ENCODE assay signal across 26 mouse cellular contexts in genomic region chr5:146349183-146349582, GRCm38 (mm10). TPM values are rescaled to one million over a fixed set of nuclear protein-coding genes. Genes with fewer than 3 reads are reported as not detected.
DNase-seq lines count a peak whose midpoint lies in the region; ATAC-seq lines count a peak whose summit lies in the region.
"Had no signal": no experiment of that assay in that cellular context is flagged by ENCODE, and none has a peak within 500 bp of the region (broad histone marks: within the 10 kb centered on the region; RNA-seq: fewer than 3 reads in every experiment).

No protein-coding gene starts in this region.

- DNase-seq in cerebellum, postnatal 4 days (ENCODE audit: low spot score in 2 of 2) = no peak
- peak; percentile 6 for DNase-seq in midbrain, embryonic 11.5 days (ENCODE audit: low spot score, missing footprints)
- no peak for DNase-seq in midbrain, embryonic 10.5 days (ENCODE audit: low spot score)
- DNase-seq in cerebellum, adult 9-11 months = peak; percentile 58
- no peak for DNase-seq in kidney, postnatal 4 days
- no peak for DNase-seq in adrenal gland, adult 8-10 months
- DNase-seq: adrenal gland, postnatal 25 days; gastrocnemius, postnatal 14 days; heart, adult 2 months; heart, postnatal 14 days; kidney, adult 8-10 months; kidney, postnatal 10 days; liver; lung, postnatal 4 days had no signal

- ATAC-seq in cerebellum, adult (ENCODE audit: insufficient number of reproducible peaks, low FRiP score, low TSS enrichment) = peak; percentile 26; the same call in 1 of the 2 replicates
- ATAC-seq in midbrain, embryonic 11.5 days (ENCODE audit: low FRiP score) = no peak
- ATAC-seq in inflammation-experienced regulatory T-cells, adult 6 months = no peak
- ATAC-seq: forebrain, embryonic 15.5 days; intestine, embryonic 15.5 days; midbrain, embryonic 16.5 days had no signal

- no peaks in the 10 kb centered on the region for H3K9me3 ChIP-seq in midbrain, embryonic 11.5 days (ENCODE audit: control insufficient read depth, low read length)
- H3K9me3 ChIP-seq in midbrain, embryonic 10.5 days (replicated peaks) = no peaks in the 10 kb centered on the region
- H3K9me3 ChIP-seq: embryonic facial prominence, embryonic 15.5 days; forebrain, embryonic 15.5 days; heart, embryonic 13.5 days; intestine, embryonic 15.5 days; limb, embryonic 10.5 days; stomach, embryonic 15.5 days had no signal

- no peaks in the 10 kb centered on the region for H3K4me1 ChIP-seq in midbrain, embryonic 11.5 days (ENCODE audit: control insufficient read depth, insufficient read depth, low read length)
- no peaks in the 10 kb centered on the region for H3K4me1 ChIP-seq in midbrain, embryonic 10.5 days
- H3K4me1 ChIP-seq: embryonic facial prominence, embryonic 15.5 days; forebrain, embryonic 15.5 days; heart, embryonic 13.5 days; intestine, embryonic 15.5 days; limb, embryonic 10.5 days; stomach, embryonic 15.5 days had no signal

- no peaks in the 10 kb centered on the region for H3K36me3 ChIP-seq in midbrain, embryonic 11.5 days (ENCODE audit: control insufficient read depth, insufficient read depth, low read length)
- H3K36me3 ChIP-seq in midbrain, embryonic 10.5 days = no peaks in the 10 kb centered on the region
- H3K36me3 ChIP-seq: embryonic facial prominence, embryonic 15.5 days; forebrain, embryonic 15.5 days; heart, embryonic 13.5 days; intestine, embryonic 15.5 days; limb, embryonic 10.5 days; stomach, embryonic 15.5 days had no signal

- no peak overlapping the region for H3K9ac ChIP-seq in midbrain, embryonic 11.5 days (ENCODE audit: low read length)
- H3K9ac ChIP-seq: embryonic facial prominence, embryonic 15.5 days; forebrain, embryonic 15.5 days; heart, embryonic 13.5 days; hindbrain, embryonic 14.5 days; intestine, embryonic 15.5 days; stomach, embryonic 15.5 days had no signal

- H3K27me3 ChIP-seq in midbrain, embryonic 11.5 days (ENCODE audit: control insufficient read depth, insufficient read depth, low read length) = no peaks in the 10 kb centered on the region
- H3K27me3 ChIP-seq in midbrain, embryonic 10.5 days (ENCODE audit: low read depth, poor library complexity, severe bottlenecking) = no peaks in the 10 kb centered on the region
- H3K27me3 ChIP-seq: embryonic facial prominence, embryonic 15.5 days; forebrain, embryonic 15.5 days; heart, embryonic 13.5 days; intestine, embryonic 15.5 days; stomach, embryonic 15.5 days had no signal

- H3K4me2 ChIP-seq in midbrain, embryonic 11.5 days = no peak overlapping the region
- H3K4me2 ChIP-seq: embryonic facial prominence, embryonic 15.5 days; forebrain, embryonic 15.5 days; heart, embryonic 13.5 days; hindbrain, embryonic 14.5 days; intestine, embryonic 15.5 days; stomach, embryonic 15.5 days had no signal

- H3K4me3 ChIP-seq in midbrain, embryonic 11.5 days (ENCODE audit: low read depth, low read length) = no peak overlapping the region
- H3K4me3 ChIP-seq in midbrain, embryonic 10.5 days = no peak overlapping the region
- H3K4me3 ChIP-seq: embryonic facial prominence, embryonic 15.5 days; forebrain, embryonic 15.5 days; heart, adult 2 months; heart, embryonic 13.5 days; intestine, embryonic 15.5 days; limb, embryonic 10.5 days; myocyte; stomach, embryonic 15.5 days had no signal

- H3K27ac ChIP-seq in midbrain, embryonic 11.5 days (ENCODE audit: low read depth, low read length) = no peak overlapping the region
- no peak overlapping the region for H3K27ac ChIP-seq in midbrain, embryonic 10.5 days (replicated peaks)
- H3K27ac ChIP-seq: embryonic facial prominence, embryonic 15.5 days; forebrain, embryonic 15.5 days; heart, adult 2 months; heart, embryonic 13.5 days; hindbrain, embryonic 14.5 days; intestine, embryonic 15.5 days; limb, embryonic 10.5 days; stomach, embryonic 15.5 days had no signal

- 73% methylated on average over 3 of the region's 3 CpGs for WGBS in midbrain, embryonic 11.5 days
- 82% methylated on average over 3 of the region's 3 CpGs for WGBS in midbrain, embryonic 10.5 days

RNA-seq across cellular contexts. Expression of gene Wasf3, which starts 35.6 kb away (rescaled TPM):
- polyA plus RNA-seq in midbrain, embryonic 11.5 days (2014; fragmentation: Nextera tagmentation; extraction: Ambion mirVana) = 6.3 and 6.4 TPM in 2 replicates
- 10.9 and 11.7 TPM in 2 replicates for polyA plus RNA-seq in midbrain, embryonic 10.5 days (2016; fragmentation: Nextera tagmentation; extraction: Ambion mirVana)
- not detected for polyA plus RNA-seq in inflammation-experienced regulatory T-cells, adult 6 months (2017; shearing (Covaris generic))
- 10 to 100 TPM; 23.8 to 26.9 (median 25.3) TPM for total RNA-seq in adrenal gland, adult 8-10 months (2022)
- total RNA-seq: megakaryocyte-erythroid progenitor cell, adult 5-6 weeks had no signal
- polyA plus RNA-seq: myocyte had no signal

Comparison
In these comparisons a context has a peak if more than half of its experiments do, and no peak if none do; other contexts are left out.
1. DNase-seq: peak in midbrain, embryonic 11.5 days (single experiment) and cerebellum, adult 9-11 months (single experiment); none in cerebellum, postnatal 4 days (0 of 2), midbrain, embryonic 10.5 days (single experiment), kidney, postnatal 4 days (0 of 2) and adrenal gland, adult 8-10 months (single experiment).